Mouse (Mus musculus) T-helper 2 cell (primary cell): ENCODE data around the gene B9d1.

ENCODE experiments used
- in situ Hi-C: fragments of 300-600 bp; cut with MboI, MseI; formaldehyde crosslinking; loops from one replicate; pipeline ENCODE4 v1.15.1; 2025; ENCODE audit warnings: high pct_unique_total_duplicates

B9d1 gene

GRCm38 (mm10) chr11:61504713-61505257, at the start of gene B9d1:
B9d1 (plus strand) TSS chr11:61505144.
- in situ Hi-C loops = loop anchor here (5.0 kb wide), 1 partner anchor 92 kb away; no protein-coding TSS in a partner anchor

DNA sequence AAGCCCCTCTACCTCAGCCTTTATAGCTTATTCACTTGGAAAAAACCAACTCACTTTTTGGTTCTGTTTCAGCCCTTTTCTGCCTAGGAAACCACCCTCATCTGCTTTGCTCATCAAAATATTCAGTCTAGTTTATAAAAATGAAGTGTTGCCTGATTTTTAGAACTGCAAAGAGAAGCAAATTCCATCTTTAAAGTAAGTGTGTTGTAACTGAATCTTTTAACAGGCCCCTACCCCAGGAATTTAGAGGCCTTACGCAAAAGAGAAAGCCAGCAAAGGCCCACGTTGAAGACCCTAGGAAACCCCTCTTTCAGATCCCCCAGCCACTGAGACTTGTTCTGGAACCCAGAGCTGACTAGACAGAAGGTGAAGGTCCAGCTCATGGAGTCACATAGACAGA, 40.9 kb upstream of the B9d1 start:
- in situ Hi-C loops = loop anchor here (10.0 kb wide), 1 partner anchor 1479 kb away; no protein-coding TSS in a partner anchor

- in situ Hi-C loops = loop anchor here (10.0 kb wide), 1 partner anchor 1481 kb away; no protein-coding TSS in a partner anchor
Measured at GRCm38 (mm10) chr11:61465422-61465821, 39.5 kb upstream of the B9d1 start.

- in situ Hi-C loops = loop anchor here (10.0 kb wide), 1 partner anchor 1484 kb away; no protein-coding TSS in a partner anchor
Measured at GRCm38 (mm10) chr11:61468534-61468933, 36.4 kb upstream of the B9d1 start.

DNA sequence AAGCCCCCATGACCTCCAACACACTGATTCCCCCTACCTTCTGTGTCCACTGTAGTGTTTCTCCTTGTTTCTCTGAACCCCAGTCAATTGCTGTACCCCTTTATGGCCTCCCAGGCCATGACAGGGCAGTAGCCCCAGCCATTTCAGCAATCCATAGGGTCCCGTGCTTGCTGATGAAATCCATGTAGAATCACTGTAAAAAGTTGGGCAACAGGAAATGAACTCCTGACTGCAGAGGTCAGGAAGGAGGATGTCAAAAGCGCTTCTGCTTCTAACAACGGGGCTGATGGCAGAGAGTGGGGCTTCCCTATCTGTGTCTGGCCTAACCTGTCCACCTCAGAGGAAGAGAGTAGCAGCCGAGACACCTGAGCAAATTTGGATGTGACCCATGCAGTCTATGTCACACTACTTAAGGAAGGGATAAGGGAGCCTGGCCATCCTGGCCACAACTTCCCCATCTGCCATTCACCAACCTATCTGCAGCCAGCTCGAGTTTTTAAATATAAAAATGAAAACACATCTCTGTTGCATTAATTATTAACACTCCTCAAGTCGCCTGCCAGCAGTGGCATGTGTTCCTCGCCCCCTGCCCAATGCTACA, 35.5 kb upstream of the B9d1 start:
- in situ Hi-C loops = loop anchor here (10.0 kb wide), 1 partner anchor 1485 kb away; no protein-coding TSS in a partner anchor

GRCm38 (mm10) chr11:61470880-61471279, 34.1 kb upstream of the B9d1 start:
- in situ Hi-C loops = no loop called here

DNA sequence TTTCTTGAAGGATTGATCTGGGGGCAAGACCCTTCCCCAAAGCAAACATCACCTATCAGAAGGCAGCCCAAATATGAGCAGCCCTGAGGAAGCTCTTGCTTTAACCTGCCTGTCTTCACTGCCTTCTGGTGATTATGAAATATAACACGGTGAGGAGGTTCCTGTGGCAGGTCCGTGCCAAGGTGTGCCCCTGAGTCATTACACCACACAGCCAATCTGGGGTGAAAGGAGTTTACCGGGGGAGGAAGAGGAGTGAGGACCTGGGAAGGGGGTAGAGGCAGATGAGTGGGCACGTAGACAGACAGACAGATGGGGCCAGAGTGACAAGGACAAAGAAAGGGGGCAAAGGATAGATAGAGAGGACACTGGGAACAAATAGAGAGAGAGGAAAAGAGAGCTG, 31.3 kb upstream of the B9d1 start:
- in situ Hi-C loops = no loop called here

GRCm38 (mm10) chr11:61476786-61477382, 28.1 kb upstream of the B9d1 start:
- in situ Hi-C loops = no loop called here

DNA sequence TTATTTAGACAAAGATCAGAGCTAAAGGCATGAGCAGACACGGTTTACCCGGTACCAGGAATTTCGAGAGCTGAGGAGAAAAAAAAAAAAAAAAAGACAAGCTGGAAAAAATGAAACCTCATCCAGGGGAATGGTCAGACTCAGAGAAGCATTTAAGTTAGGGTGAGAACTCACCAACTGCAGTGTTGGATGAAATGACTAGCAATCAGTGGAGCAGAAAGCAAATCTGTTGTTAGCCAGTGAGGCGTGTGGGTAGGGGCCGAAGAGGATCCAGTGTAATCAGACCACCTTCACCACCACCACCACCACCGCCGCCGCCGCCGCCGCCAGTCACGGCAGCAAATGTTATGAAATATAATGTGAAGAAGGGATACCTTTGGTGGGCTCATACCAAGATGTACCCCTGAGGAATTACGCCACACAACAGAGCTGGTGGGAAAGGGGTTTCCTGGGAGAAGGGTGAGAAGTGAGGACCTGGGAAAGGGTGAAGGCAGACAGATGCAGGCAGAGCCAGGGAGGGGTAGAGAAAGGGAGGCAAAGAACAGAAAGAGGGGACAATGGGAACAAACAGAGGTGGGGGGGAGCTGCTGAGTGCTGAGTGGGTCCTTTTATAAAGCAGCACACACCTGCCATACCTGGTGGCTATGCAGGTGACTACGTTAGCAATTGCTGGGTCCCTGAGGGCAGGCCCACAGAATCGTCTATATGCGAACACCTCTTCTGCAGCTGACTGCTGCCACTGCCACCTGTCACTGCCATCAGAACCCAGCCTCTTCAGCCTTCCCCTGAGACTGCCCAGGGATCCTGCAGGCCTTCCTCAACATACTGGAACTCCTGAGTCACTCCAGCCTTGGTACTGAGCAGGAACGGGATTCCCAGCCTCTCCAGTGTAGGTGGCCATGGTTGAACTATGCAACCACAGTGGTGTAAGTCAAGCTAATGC, 27.1 kb upstream of the B9d1 start:
- in situ Hi-C loops = no loop called here

DNA sequence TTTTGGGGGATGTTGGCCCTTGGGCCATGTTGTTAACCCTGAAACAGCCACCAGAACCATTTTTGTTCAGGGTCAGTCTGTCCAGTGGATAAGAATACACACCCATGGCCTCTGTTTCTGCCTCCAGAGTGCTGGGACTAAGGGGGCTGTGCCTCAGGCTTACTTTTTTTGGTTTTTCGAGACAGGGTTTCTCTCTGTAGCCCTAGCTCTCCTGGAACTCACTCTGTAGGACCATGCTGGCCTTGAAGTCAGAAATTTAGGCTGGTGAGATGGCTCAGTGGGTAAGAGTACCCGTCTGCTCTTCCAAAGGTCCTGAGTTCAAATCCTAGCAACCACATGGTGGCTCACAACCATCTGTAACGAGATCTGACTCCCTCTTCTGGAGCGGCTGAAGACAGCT, 26.2 kb upstream of the B9d1 start:
- in situ Hi-C loops = no loop called here

- in situ Hi-C loops = no loop called here
Measured at GRCm38 (mm10) chr11:61481239-61482090, 23.5 kb upstream of the B9d1 start.

- in situ Hi-C loops = no loop called here
Measured at GRCm38 (mm10) chr11:61483226-61483845, 21.6 kb upstream of the B9d1 start.

- in situ Hi-C loops = no loop called here
Measured at GRCm38 (mm10) chr11:61484256-61484612, 20.7 kb upstream of the B9d1 start.

GRCm38 (mm10) chr11:61484613-61485540, 20.1 kb upstream of the B9d1 start, which contains the start of gene Mfap4:
Mfap4 (plus strand) TSS chr11:61485431.
- in situ Hi-C loops = no loop called here

DNA sequence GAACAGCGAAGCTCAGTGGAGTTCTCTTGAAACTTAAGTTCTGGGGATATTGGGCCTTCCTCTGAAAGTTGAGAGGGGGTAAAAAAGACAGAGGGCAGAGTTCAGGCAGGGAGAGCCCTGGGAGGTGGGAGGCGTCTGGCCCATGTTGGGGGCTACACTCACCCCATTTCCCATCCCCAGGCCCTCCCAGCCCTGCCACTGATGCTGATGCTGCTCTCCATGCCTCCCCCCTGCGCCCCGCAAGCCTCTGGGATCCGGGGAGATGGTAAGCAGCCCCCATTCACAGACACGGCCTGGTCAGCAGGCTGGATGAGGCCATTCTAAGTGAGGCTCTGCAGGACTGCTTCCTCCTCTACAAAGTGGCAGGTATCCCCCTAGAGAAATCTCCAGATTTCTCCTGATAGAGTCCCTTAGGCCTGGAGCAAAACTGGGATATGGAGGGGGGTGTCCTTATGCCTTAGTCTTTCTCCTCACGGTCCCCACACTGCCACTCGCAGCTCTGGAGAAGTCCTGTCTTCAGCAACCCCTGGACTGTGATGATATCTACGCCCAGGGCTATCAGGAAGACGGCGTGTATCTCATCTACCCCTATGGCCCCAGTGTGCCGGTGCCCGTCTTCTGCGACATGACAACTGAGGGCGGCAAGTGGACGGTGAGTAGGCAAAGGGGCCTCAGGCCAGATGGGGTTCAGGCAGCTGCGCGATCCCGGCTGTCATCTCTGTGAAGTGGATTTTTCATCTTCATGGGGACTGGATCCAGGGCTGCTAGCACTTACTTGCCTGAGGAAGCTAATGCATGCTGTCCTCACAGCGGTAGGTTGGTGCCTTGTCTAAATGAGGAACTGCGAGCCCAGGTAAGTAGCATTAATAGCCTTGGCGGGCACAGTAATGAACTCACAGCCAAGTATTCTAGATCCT, 19.1 kb upstream of the B9d1 start:
- in situ Hi-C loops = no loop called here

DNA sequence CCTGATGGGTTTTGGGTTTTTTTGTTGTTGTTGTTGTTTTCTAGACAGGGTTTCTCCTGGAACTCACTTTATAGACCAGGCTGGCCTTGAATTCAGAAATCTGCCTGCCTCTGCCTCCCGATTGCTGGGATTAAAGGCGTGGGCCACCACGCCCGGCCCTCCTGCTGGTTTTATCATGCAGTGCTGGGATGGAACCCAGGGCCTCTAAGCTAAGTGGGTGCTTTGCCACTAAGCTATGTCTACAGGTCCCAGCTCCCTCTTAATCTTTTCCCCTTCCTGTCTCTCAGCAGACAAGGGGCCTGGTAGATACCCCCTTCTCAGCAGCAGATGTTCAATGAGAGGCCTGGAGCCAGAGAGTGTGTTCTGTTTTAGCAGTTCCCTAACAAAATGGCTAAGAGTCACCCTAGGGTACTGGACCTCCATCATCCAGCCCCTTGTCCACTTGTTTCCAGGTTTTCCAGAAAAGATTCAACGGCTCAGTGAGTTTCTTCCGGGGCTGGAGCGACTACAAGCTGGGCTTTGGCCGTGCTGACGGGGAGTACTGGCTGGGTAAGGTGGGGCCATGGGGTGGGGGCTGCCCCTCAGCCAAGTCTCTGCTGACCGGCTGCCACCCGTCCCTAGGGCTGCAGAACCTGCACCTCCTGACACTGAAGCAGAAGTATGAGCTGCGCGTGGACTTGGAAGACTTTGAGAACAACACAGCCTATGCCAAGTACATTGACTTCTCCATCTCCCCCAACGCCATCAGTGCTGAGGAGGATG, 18.3 kb upstream of the B9d1 start:
- in situ Hi-C loops = no loop called here

DNA sequence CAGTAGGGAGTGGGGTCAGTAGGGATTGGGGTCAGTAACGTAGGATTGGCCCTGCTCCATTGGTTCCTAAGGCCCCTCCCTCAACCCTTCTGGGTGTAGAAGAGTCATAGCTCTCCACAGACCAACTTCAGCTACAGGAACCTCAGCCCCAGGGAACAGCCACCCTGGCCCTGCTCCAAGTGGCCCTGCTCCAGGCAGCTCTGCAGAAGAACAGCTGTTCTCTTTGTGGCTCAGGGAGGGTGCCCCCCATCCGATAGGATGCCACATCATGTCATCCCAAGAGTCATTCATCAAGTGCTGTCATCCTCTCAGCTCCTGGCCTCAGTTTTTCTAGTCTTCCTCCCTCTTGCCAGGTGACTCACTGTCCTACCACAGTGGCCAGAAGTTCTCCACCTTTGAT, 17.5 kb upstream of the B9d1 start:
- in situ Hi-C loops = no loop called here

GRCm38 (mm10) chr11:61487936-61488335, 17.0 kb upstream of the B9d1 start:
- in situ Hi-C loops = no loop called here
